Mouse (Mus musculus) midbrain, postnatal 0 days (tissue): Measurements from ENCODE around the gene Prrt1. TPM values are rescaled to one million over a fixed set of nuclear protein-coding genes. Genes with fewer than 3 reads are reported as not detected.

Experiments used
- ATAC-seq: fragments of 200-750 bp; cut with Nextera tagmentation; 2 replicates; pipeline ENCODE4 v1.8.0; 2017; ENCODE audit warnings: moderate number of reproducible peaks, mild to moderate bottlenecking, moderate TSS enrichment, moderate library complexity; ENCODE audit not compliant: low FRiP score
- DNase-seq: peaks from one replicate; pipeline ENCODE4 v3.0.0-alpha.2; 2015; ENCODE audit warnings: low spot score
- H3K27ac ChIP-seq: fragments of 300-500 bp; sonication (generic); 2 replicates; pipeline ENCODE4 v1.5.1; 2014; ENCODE audit warnings: low read depth, mild to moderate bottlenecking, low read length, mixed read lengths
- H3K27me3 ChIP-seq: fragments of 300-500 bp; sonication (generic); 2 replicates; pipeline ENCODE4 v1.6.1; 2014; ENCODE audit warnings: low read length, control low read depth, mixed read lengths; ENCODE audit not compliant: insufficient read depth
- H3K36me3 ChIP-seq: fragments of 300-500 bp; sonication (generic); 2 replicates; pipeline ENCODE4 v1.6.1; 2014; ENCODE audit warnings: low read length, control low read depth, mixed read lengths; ENCODE audit not compliant: insufficient read depth
- H3K4me1 ChIP-seq: fragments of 300-500 bp; sonication (generic); 2 replicates; pipeline ENCODE4 v1.6.1; 2014; ENCODE audit warnings: mild to moderate bottlenecking, control low read depth, antibody characterized with exemption, low read length, mixed read lengths; ENCODE audit not compliant: insufficient read depth
- H3K4me2 ChIP-seq: fragments of 300-500 bp; sonication (generic); 2 replicates; pipeline ENCODE4 v1.6.1; 2014; ENCODE audit warnings: low read depth, mild to moderate bottlenecking, low read length, mixed read lengths; ENCODE audit not compliant: poor library complexity, severe bottlenecking
- H3K4me3 ChIP-seq: fragments of 300-500 bp; sonication (generic); 2 replicates; pipeline ENCODE4 v1.5.1; 2014; ENCODE audit warnings: low read depth, mild to moderate bottlenecking, low read length, moderate library complexity
- H3K9ac ChIP-seq: fragments of 300-500 bp; sonication (generic); replicated peaks from 2 replicates; pipeline ENCODE4 v1.6.1; 2014; ENCODE audit warnings: mild to moderate bottlenecking, low read length, moderate library complexity, mixed read lengths; ENCODE audit not compliant: poor library complexity, severe bottlenecking
- H3K9me3 ChIP-seq: fragments of 300-500 bp; sonication (generic); 2 replicates; pipeline ENCODE4 v1.6.1; 2016; ENCODE audit warnings: low read length, control low read depth
- CTCF ChIP-seq: IDR thresholded peaks from 2 replicates; pipeline ENCODE4 v1.5.1; 2016; ENCODE audit warnings: antibody characterized with exemption, mild to moderate bottlenecking
- WGBS: fragments of 180-500 bp; shearing (Covaris S2); extraction: QIAGEN DNeasy Blood & Tissue Kit; methylation state at CpG from one replicate; pipeline ENCODE4 v1.1.7; 2014; 5-methylcytosine and 5-hydroxymethylcytosine counted together
- polyA plus RNA-seq: library from polyadenylated mRNA; unstranded; fragments of >200 nt; fragmentation: Nextera tagmentation; extraction: Ambion mirVana; gene quantifications from 2 replicates; pipeline ENCODE4 v1.2.1, GENCODE M21; 2015
- total RNA-seq: library from RNA; depleted of rRNA; stranded (reverse); fragments of >200 nt; gene quantifications from 2 replicates; pipeline ENCODE4 v1.2.3, GENCODE M21; 2014

Prrt1 gene
- total and polyA plus RNA-seq, 2 experiments from 2014 or later = 9.1 to 14.0 TPM

GRCm38 (mm10) chr17:34607997-34608396 is 21.3 kb upstream of the Prrt1 start:
- Histone ChIP-seq H3K4me2 (no peak overlapping the region), H3K9ac (peak overlapping the region; percentile 42), H3K27me3 (no peaks in the 10 kb centered on the region), H3K4me3 (no peak overlapping the region), H3K4me1 (peaks cover 14% of the 10 kb centered on the region; the same call in 1 of the 2 replicates), H3K9me3 (no peaks in the 10 kb centered on the region), H3K27ac (no peak overlapping the region), H3K36me3 (peaks cover 22% of the 10 kb centered on the region)
- ATAC-seq (no peak), DNase-seq (no peak)
- 86% methylated on average over 7 of the region's 7 CpGs for WGBS
- no peak for TF ChIP-seq CTCF

GRCm38 (mm10) chr17:34611050-34611449 is 18.3 kb upstream of the Prrt1 start:
- DNase-seq = no peak
- TF ChIP-seq CTCF = no peak
- Histone ChIP-seq H3K36me3 (peaks cover 42% of the 10 kb centered on the region), H3K9ac (no peak overlapping the region), H3K27ac (no peak overlapping the region), H3K4me1 (peaks cover 10% of the 10 kb centered on the region; the same call in 1 of the 2 replicates), H3K4me2 (no peak overlapping the region), H3K27me3 (no peaks in the 10 kb centered on the region), H3K9me3 (no peaks in the 10 kb centered on the region), H3K4me3 (no peak overlapping the region)
- WGBS = 93% methylated on average over 8 of the region's 8 CpGs
- ATAC-seq = no peak

- Histone ChIP-seq H3K4me2 (no peak overlapping the region), H3K27ac (no peak overlapping the region), H3K4me1 (no peaks in the 10 kb centered on the region; the same call in 1 of the 2 replicates), H3K9me3 (no peaks in the 10 kb centered on the region), H3K4me3 (no peak overlapping the region), H3K36me3 (peaks cover 52% of the 10 kb centered on the region), H3K27me3 (no peaks in the 10 kb centered on the region), H3K9ac (no peak overlapping the region)
- TF ChIP-seq CTCF = no peak
- DNase-seq (no peak), ATAC-seq (no peak)
- 87% methylated on average over 11 of the region's 11 CpGs for WGBS
These were observed 16.2 kb upstream of the Prrt1 start for GRCm38 (mm10) chr17:34613054-34613645.

- TF ChIP-seq CTCF = no peak
- DNase-seq = no peak
- Histone ChIP-seq H3K9ac (no peak overlapping the region), H3K27ac (no peak overlapping the region), H3K36me3 (peaks cover 52% of the 10 kb centered on the region), H3K27me3 (no peaks in the 10 kb centered on the region), H3K9me3 (no peaks in the 10 kb centered on the region), H3K4me2 (no peak overlapping the region), H3K4me3 (no peak overlapping the region), H3K4me1 (no peaks in the 10 kb centered on the region; the same call in 1 of the 2 replicates)
- ATAC-seq = no peak
- 92% methylated on average over 10 of the region's 10 CpGs for WGBS
These were observed 15.5 kb upstream of the Prrt1 start for GRCm38 (mm10) chr17:34613830-34614229.

- H3K27ac ChIP-seq = no peak within 1 kb of the TSS
- no peak within 1 kb of the TSS for H3K4me3 ChIP-seq
- WGBS = 67% methylated on average over 6 of the region's 6 CpGs
- no peaks in the 10 kb centered on the region for H3K27me3 ChIP-seq
- H3K36me3 ChIP-seq = peaks cover 51% of the 10 kb centered on the region
- ATAC-seq (no peak), DNase-seq (no peak)
- H3K9me3 ChIP-seq = no peaks in the 10 kb centered on the region
- no peak for TF ChIP-seq CTCF
- H3K4me1 ChIP-seq = no peaks in the 10 kb centered on the region
- H3K9ac ChIP-seq = no peak within 1 kb of the TSS
- no peak within 1 kb of the TSS for H3K4me2 ChIP-seq
These were observed 13.5 kb upstream of the Prrt1 start, which contains the start of gene Egfl8 for GRCm38 (mm10) chr17:34615871-34616270. Gene Egfl8, minus strand, starts transcription at chr17:34615971.

- H3K9me3 ChIP-seq = no peaks in the 10 kb centered on the region
- ATAC-seq (no peak), DNase-seq (no peak)
- no peak overlapping the region for H3K4me2 ChIP-seq
- TF ChIP-seq CTCF = peak; percentile 74
- no peaks in the 10 kb centered on the region for H3K27me3 ChIP-seq
- peaks cover 32% of the 10 kb centered on the region for H3K36me3 ChIP-seq
- no peaks in the 10 kb centered on the region for H3K4me1 ChIP-seq
- WGBS = 21% methylated on average over 6 of the region's 6 CpGs
- no peak overlapping the region for H3K4me3 ChIP-seq
- no peak overlapping the region for H3K27ac ChIP-seq
- no peak overlapping the region for H3K9ac ChIP-seq
These were observed 10.3 kb upstream of the Prrt1 start for GRCm38 (mm10) chr17:34618999-34619398.
